Mouse (Mus musculus): ENCODE data around the gene Cul9.

GRCm38 (mm10) chr17:46467830-46468229, 78.4 kb downstream of the Cul9 start:
- TF ChIP-seq CTCF (IDR thresholded peaks at IDR 0.05; ENCODE audit: borderline replicate concordance, extremely low read depth, insufficient read depth, insufficient read length) (no peak), POLR2A (IDR thresholded peaks at IDR 0.05; ENCODE audit: borderline replicate concordance, extremely low read depth, insufficient read depth, insufficient read length, poor library complexity, severe bottlenecking) (no peak)

Measured in brain, embryonic 14.5 days (tissue).